Mouse (Mus musculus) effector memory CD4-positive, alpha-beta T cell, adult 7 months (primary cell): ENCODE data around the gene Olfr631. TPM values are rescaled to one million over a fixed set of nuclear protein-coding genes. Genes with fewer than 3 reads are reported as not detected.

Source experiments
- polyA plus RNA-seq: library from polyadenylated mRNA; unstranded; fragments of 100-300 nt; shearing (Covaris generic); gene quantifications from one replicate; pipeline ENCODE4 v1.2.1, GENCODE M21; 2017

Gene Olfr631
- not detected for polyA plus RNA-seq

GRCm38 (mm10) chr7:103928525-103928924 lies at the start of gene Olfr631:
Olfr631 (plus strand) TSS chr7:103928825.

DNA sequence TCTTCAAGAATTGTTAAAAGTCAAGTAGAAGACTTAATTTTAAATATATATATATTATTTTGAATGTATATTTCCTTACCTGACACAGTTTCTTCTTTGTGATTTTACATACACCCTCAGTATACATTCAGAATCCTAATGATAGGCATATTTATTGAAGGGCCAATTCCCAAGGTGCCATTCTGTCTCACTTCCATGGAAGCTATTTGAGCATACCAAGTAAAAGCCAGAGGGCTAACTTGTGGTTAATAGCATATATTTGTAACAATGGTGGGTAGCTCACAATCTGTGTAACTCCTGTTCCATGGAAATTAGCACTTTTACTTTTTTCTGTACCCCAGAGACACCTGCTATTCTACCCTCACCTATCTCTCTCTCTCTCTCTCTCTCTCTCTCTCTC lies 42.5 kb upstream of the Olfr631 start, which contains the start of gene Olfr66:
Olfr66 (minus strand) TSS at position 101 of the 400 bp plus-strand sequence.

GRCm38 (mm10) chr7:103894385-103894784 lies 34.2 kb upstream of the Olfr631 start, which contains the start of gene Olfr64:
Olfr64 (minus strand) TSS chr7:103894485.

DNA sequence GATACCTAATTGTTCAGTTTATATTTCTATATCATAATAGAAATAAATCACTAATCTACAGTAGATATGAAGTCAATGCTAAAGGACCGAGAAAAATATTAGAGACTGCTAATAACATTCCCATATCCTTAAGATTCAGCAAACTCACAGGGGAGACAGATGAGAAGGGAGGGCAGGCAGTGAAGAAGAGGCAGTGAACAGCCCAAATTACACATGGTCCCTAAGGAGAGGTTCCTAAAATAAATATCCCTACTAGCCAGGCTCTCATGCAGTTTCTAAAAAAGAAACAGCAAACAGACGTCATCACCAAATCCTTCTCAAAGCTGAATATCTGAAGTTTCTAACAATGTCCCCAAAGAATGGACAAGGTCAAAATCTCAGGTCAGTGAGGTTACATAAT lies 25.4 kb upstream of the Olfr631 start, which contains the start of gene Olfr65:
Olfr65 (plus strand) TSS at position 301 of the 400 bp plus-strand sequence.

DNA sequence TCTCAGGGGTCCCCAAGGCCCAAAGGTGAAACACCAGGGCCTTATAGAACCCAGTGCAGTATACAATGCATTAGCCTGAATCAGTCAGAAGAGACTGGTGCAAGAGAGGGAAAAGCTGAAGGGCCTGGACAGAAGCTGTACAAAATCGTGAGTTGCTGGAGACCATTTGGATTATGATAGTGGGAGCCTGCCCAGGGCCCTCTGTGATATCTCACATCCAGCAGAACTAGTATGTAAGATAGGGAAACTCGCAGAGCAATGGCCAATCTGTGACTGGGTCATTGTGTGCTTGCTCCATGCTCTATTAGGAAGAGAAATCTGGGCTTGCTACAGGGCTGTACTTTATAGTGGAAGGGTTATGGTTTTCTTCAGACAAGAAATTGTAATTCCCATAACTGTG lies 5.6 kb downstream of the Olfr631 start, which contains the start of gene Olfr632:
Olfr632 (plus strand) TSS at position 84 of the 400 bp plus-strand sequence.

DNA sequence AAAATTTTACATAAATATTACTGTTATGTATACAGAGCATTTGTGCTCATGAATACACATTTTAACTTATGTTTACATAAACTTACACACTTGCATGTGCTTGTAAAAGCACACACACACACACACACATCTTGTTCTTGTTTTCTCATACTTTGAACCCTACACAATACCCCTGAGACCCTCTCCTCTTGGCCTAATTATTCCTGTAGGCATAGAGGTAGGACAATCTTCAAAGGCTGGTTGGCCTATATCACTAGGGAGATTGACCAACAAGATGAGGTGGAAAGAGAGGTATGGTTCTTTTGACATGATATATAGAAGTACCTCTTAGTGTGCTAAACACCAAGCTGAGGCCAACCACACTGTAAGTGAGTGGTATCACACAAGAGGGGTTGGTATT lies 15.5 kb downstream of the Olfr631 start, which contains the start of gene Olfr633:
Olfr633 (plus strand) TSS at position 301 of the 400 bp plus-strand sequence.

GRCm38 (mm10) chr7:103970852-103971251 lies 42.2 kb downstream of the Olfr631 start, which contains the start of gene Olfr635:
Olfr635 (plus strand) TSS chr7:103971152.

Other genes starting within 250 kb of the Olfr631 start
- gene Olfr625-ps1, start 246.1 kb upstream of the Olfr631 start, polyA plus RNA-seq, result not detected
- 0.07 TPM for gene Olfr243, start 214.2 kb upstream of the Olfr631 start, polyA plus RNA-seq
- not detected for gene Olfr628, start 198.5 kb upstream of the Olfr631 start, polyA plus RNA-seq
- not detected for gene Olfr629, start 183.9 kb upstream of the Olfr631 start, polyA plus RNA-seq
- gene Olfr630, start 171.5 kb upstream of the Olfr631 start, polyA plus RNA-seq, result not detected
- not detected for gene Olfr69, start 157.2 kb upstream of the Olfr631 start, polyA plus RNA-seq
- gene Olfr68, start 149.1 kb upstream of the Olfr631 start, polyA plus RNA-seq, result not detected
- not detected for gene Olfr67, start 137.0 kb upstream of the Olfr631 start, polyA plus RNA-seq
- not detected for gene Hbb-bt, start 114.8 kb upstream of the Olfr631 start, polyA plus RNA-seq
- 4.4 TPM for gene Hbb-bs, start 100.7 kb upstream of the Olfr631 start, polyA plus RNA-seq
- gene Hbb-bh2, start 88.3 kb upstream of the Olfr631 start, polyA plus RNA-seq, result not detected
- 0.65 TPM for gene Hbb-bh1, start 85.7 kb upstream of the Olfr631 start, polyA plus RNA-seq
- gene Hbb-y, start 75.6 kb upstream of the Olfr631 start, polyA plus RNA-seq, result not detected
- gene Olfr66, start 42.6 kb upstream of the Olfr631 start, polyA plus RNA-seq, result not detected
- not detected for gene Olfr64, start 34.3 kb upstream of the Olfr631 start, polyA plus RNA-seq
- gene Olfr65, start 25.3 kb upstream of the Olfr631 start, polyA plus RNA-seq, result not detected
- 0.43 TPM for gene Olfr632, start 5.5 kb downstream of the Olfr631 start, polyA plus RNA-seq
- not detected for gene Olfr633, start 15.6 kb downstream of the Olfr631 start, polyA plus RNA-seq
- gene Olfr635, start 42.3 kb downstream of the Olfr631 start, polyA plus RNA-seq, result 0.09 TPM
- gene Olfr638, start 69.9 kb downstream of the Olfr631 start, polyA plus RNA-seq, result not detected
- gene Olfr639, start 88.5 kb downstream of the Olfr631 start, polyA plus RNA-seq, result not detected
- gene Olfr640, start 96.7 kb downstream of the Olfr631 start, polyA plus RNA-seq, result not detected
- gene Olfr641, start 106.6 kb downstream of the Olfr631 start, polyA plus RNA-seq, result not detected
- not detected for gene Olfr642, start 123.8 kb downstream of the Olfr631 start, polyA plus RNA-seq
- gene 4930516K23Rik, start 132.6 kb downstream of the Olfr631 start, polyA plus RNA-seq, result 0.72 TPM
- gene Olfr644, start 143.0 kb downstream of the Olfr631 start, polyA plus RNA-seq, result not detected
- not detected for gene Olfr645, start 156.6 kb downstream of the Olfr631 start, polyA plus RNA-seq
- gene Olfr646, start 176.0 kb downstream of the Olfr631 start, polyA plus RNA-seq, result 0.96 TPM
- gene Ubqln5, start 201.0 kb downstream of the Olfr631 start, polyA plus RNA-seq, result not detected
- gene Olfr643, start 208.6 kb downstream of the Olfr631 start, polyA plus RNA-seq, result not detected
- not detected for gene Ubqln3, start 214.5 kb downstream of the Olfr631 start, polyA plus RNA-seq
- gene Ubqlnl, start 221.7 kb downstream of the Olfr631 start, polyA plus RNA-seq, result not detected
- not detected for gene Olfm5, start 236.0 kb downstream of the Olfr631 start, polyA plus RNA-seq